Mouse (Mus musculus) leukemia stem cell, adult 10-12 weeks (primary cell): Measurements from ENCODE around the gene Vmn1r69. TPM values are rescaled to one million over a fixed set of nuclear protein-coding genes. Genes with fewer than 3 reads are reported as not detected.

Experiments
- polyA plus RNA-seq: library from polyadenylated mRNA; stranded (reverse); fragments of >175 nt; gene quantifications from 2 replicates; pipeline ENCODE4 v1.2.3, GENCODE M21; 2012; ENCODE audit warnings: low replicate concordance

The Vmn1r69 gene
- not detected in 2 replicates for polyA plus RNA-seq

GRCm38 (mm10) chr7:10613559-10613958, at the start of gene Vmn1r69:
Vmn1r69 (minus strand) TSS chr7:10613659.

GRCm38 (mm10) chr7:10631232-10631631, 17.8 kb upstream of the Vmn1r69 start, which contains the start of gene Vmn1r70:
Vmn1r70 (plus strand) TSS chr7:10631532.

GRCm38 (mm10) chr7:10558385-10558784, 55.1 kb downstream of the Vmn1r69 start, which contains the start of gene Vmn1r68:
Vmn1r68 (minus strand) TSS chr7:10558485.

Other genes starting within 250 kb of the Vmn1r69 start
- gene Vmn1r67, start 170.3 kb downstream of the Vmn1r69 start, polyA plus RNA-seq = not detected in 2 replicates
- not detected in 2 replicates for gene Zik1, start 118.3 kb downstream of the Vmn1r69 start, polyA plus RNA-seq
- gene Vmn1r68, start 55.2 kb downstream of the Vmn1r69 start, polyA plus RNA-seq = 0.25 TPM in 1 of 2 replicates, not detected in the other
- gene Vmn1r70, start 17.9 kb upstream of the Vmn1r69 start, polyA plus RNA-seq = not detected in 2 replicates
- gene Nlrp4b, start 74.1 kb upstream of the Vmn1r69 start, polyA plus RNA-seq = not detected in 2 replicates
- not detected in 2 replicates for gene Vmn1r71, start 140.7 kb upstream of the Vmn1r69 start, polyA plus RNA-seq